Mouse (Mus musculus) right cerebral cortex, adult 18-20 months (tissue): Measurements from ENCODE around the gene Olfr720.

Source experiments
- DNase-seq: peaks from one replicate; pipeline ENCODE4 v3.0.0; 2022; ENCODE audit warnings: mixed read lengths

Gene Olfr720

GRCm38 (mm10) chr14:14186738-14187137, at the start of gene Olfr720:
Olfr720 (minus strand) TSS chr14:14186838.
- no peak for DNase-seq
